Mouse (Mus musculus) megakaryocyte, embryonic 14.5 days (primary cell): Measurements from ENCODE around the gene Pskh1. TPM values are rescaled to one million over a fixed set of nuclear protein-coding genes. Genes with fewer than 3 reads are reported as not detected.

Source experiments
- H3K27me3 ChIP-seq: replicated peaks from 2 replicates; pipeline ENCODE3; 2012; ENCODE audit warnings: inconsistent platforms
- H3K36me3 ChIP-seq: replicated peaks from 2 replicates; pipeline ENCODE3; 2012; ENCODE audit warnings: low read length, inconsistent platforms, mixed read lengths
- H3K4me1 ChIP-seq: 2 replicates; pipeline ENCODE4 v1.6.1; 2012; ENCODE audit warnings: inconsistent platforms
- H3K4me3 ChIP-seq: replicated peaks from 2 replicates; pipeline ENCODE3; 2012; ENCODE audit warnings: moderate library complexity, mild to moderate bottlenecking, inconsistent platforms
- H3K9me3 ChIP-seq: 2 replicates; pipeline ENCODE4 v1.6.1; 2012; ENCODE audit warnings: inconsistent platforms
- FLI1 ChIP-seq: IDR thresholded peaks from 2 replicates; pipeline ENCODE4 v1.6.1; 2012; ENCODE audit warnings: low read length, inconsistent platforms, mixed read lengths
- GATA1 ChIP-seq: IDR thresholded peaks from 3 replicates; pipeline ENCODE4 v1.6.1; 2012; ENCODE audit warnings: mixed read lengths, low read length, inconsistent platforms, borderline replicate concordance
- polyA plus RNA-seq: library from polyadenylated mRNA; stranded (reverse); fragments of >175 nt; gene quantifications from 2 replicates; pipeline ENCODE4 v1.2.3, GENCODE M21; 2012; ENCODE audit warnings: low replicate concordance; ENCODE audit not compliant: insufficient read depth

The Pskh1 gene
- polyA plus RNA-seq, 1 experiment: 11.1 TPM

- Histone ChIP-seq H3K4me3 (peak overlapping the region; percentile 100), H3K4me1 (peaks cover 67% of the 10 kb centered on the region), H3K36me3 (peaks cover 16% of the 10 kb centered on the region), H3K9me3 (no peaks in the 10 kb centered on the region), H3K27me3 (no peaks in the 10 kb centered on the region)
- TF ChIP-seq FLI1: no peak
- TF ChIP-seq GATA1: no peak
Observed at GRCm38 (mm10) chr8:105856168-105856835, 43.9 kb upstream of the Pskh1 start.

GRCm38 (mm10) chr8:105858495-105858894, 41.7 kb upstream of the Pskh1 start:
- Histone ChIP-seq H3K4me1 (peaks cover 77% of the 10 kb centered on the region), H3K27me3 (no peaks in the 10 kb centered on the region), H3K4me3 (no peak overlapping the region), H3K9me3 (no peaks in the 10 kb centered on the region), H3K36me3 (peaks cover 19% of the 10 kb centered on the region)
- no peak for TF ChIP-seq GATA1
- no peak for TF ChIP-seq FLI1

- Histone ChIP-seq H3K27me3 (no peaks in the 10 kb centered on the region), H3K4me1 (peaks cover 83% of the 10 kb centered on the region), H3K9me3 (no peaks in the 10 kb centered on the region), H3K36me3 (peaks cover 25% of the 10 kb centered on the region), H3K4me3 (peak overlapping the region; percentile 98)
- TF ChIP-seq GATA1: no peak
- no peak for TF ChIP-seq FLI1
Observed at GRCm38 (mm10) chr8:105859314-105859713, 40.9 kb upstream of the Pskh1 start.

GRCm38 (mm10) chr8:105860143-105860981, 39.9 kb upstream of the Pskh1 start, which contains the start of gene Nutf2:
Nutf2 (plus strand) TSS chr8:105860580.
- TF ChIP-seq GATA1 (no peak), FLI1 (no peak; the same call in 1 of the 2 replicates)
- H3K4me1 ChIP-seq: peaks cover 87% of the 10 kb centered on the region
- H3K4me3 ChIP-seq: peak within 1 kb of the TSS; percentile 98
- H3K36me3 ChIP-seq: peaks cover 32% of the 10 kb centered on the region
- no peaks in the 10 kb centered on the region for H3K27me3 ChIP-seq
- H3K9me3 ChIP-seq: no peaks in the 10 kb centered on the region

GRCm38 (mm10) chr8:105861951-105862350, 38.3 kb upstream of the Pskh1 start:
- Histone ChIP-seq H3K4me1 (peaks cover 84% of the 10 kb centered on the region), H3K27me3 (no peaks in the 10 kb centered on the region), H3K36me3 (peaks cover 47% of the 10 kb centered on the region), H3K4me3 (peak overlapping the region; percentile 98), H3K9me3 (no peaks in the 10 kb centered on the region)
- TF ChIP-seq GATA1: no peak

GRCm38 (mm10) chr8:105866364-105867029, 33.7 kb upstream of the Pskh1 start:
- H3K36me3 ChIP-seq: peaks cover 72% of the 10 kb centered on the region
- TF ChIP-seq GATA1 (no peak), FLI1 (no peak)
- H3K9me3 ChIP-seq: no peaks in the 10 kb centered on the region
- peaks cover 70% of the 10 kb centered on the region for H3K4me1 ChIP-seq
- H3K27me3 ChIP-seq: no peaks in the 10 kb centered on the region
- no peak overlapping the region for H3K4me3 ChIP-seq

GRCm38 (mm10) chr8:105874301-105874700, 25.9 kb upstream of the Pskh1 start:
- no peaks in the 10 kb centered on the region for H3K27me3 ChIP-seq
- no peaks in the 10 kb centered on the region for H3K9me3 ChIP-seq
- H3K4me1 ChIP-seq: peaks cover 60% of the 10 kb centered on the region
- no peak for TF ChIP-seq GATA1
- H3K4me3 ChIP-seq: peak overlapping the region; percentile 59
- peaks cover 87% of the 10 kb centered on the region for H3K36me3 ChIP-seq

- H3K4me3 ChIP-seq: peak within 1 kb of the TSS; percentile 97
- H3K36me3 ChIP-seq: peaks cover 65% of the 10 kb centered on the region
- no peaks in the 10 kb centered on the region for H3K27me3 ChIP-seq
- TF ChIP-seq GATA1 (no peak), FLI1 (no peak)
- H3K4me1 ChIP-seq: peaks cover 39% of the 10 kb centered on the region
- no peaks in the 10 kb centered on the region for H3K9me3 ChIP-seq
Observed at GRCm38 (mm10) chr8:105880754-105881520, 19.3 kb upstream of the Pskh1 start, which contains the start of gene Edc4. Edc4 (plus strand) TSS chr8:105880881.

- TF ChIP-seq GATA1 (no peak), FLI1 (no peak)
- Histone ChIP-seq H3K4me3 (no peak overlapping the region), H3K36me3 (peaks cover 99% of the 10 kb centered on the region), H3K27me3 (no peaks in the 10 kb centered on the region), H3K9me3 (no peaks in the 10 kb centered on the region), H3K4me1 (peaks cover 8% of the 10 kb centered on the region)
Observed at GRCm38 (mm10) chr8:105889756-105890465, 10.3 kb upstream of the Pskh1 start.
